Mouse (Mus musculus) lung, adult 2 months (tissue): ENCODE measurements around the gene Slc8a3. TPM values are rescaled to one million over a fixed set of nuclear protein-coding genes. Genes with fewer than 3 reads are reported as not detected.

Source experiments
- DNase-seq: peaks from one replicate; pipeline ENCODE4 v3.0.0; 2022
- H3K4me1 ChIP-seq: fragments of 200-500 bp; 2 replicates; pipeline ENCODE4 v1.6.1; 2011; ENCODE audit warnings: low read length; ENCODE audit not compliant: control insufficient read depth, insufficient read depth
- H3K4me3 ChIP-seq: fragments of 200-500 bp; replicated peaks from 2 replicates; pipeline ENCODE3; 2011; ENCODE audit warnings: low read depth, mild to moderate bottlenecking, control low read depth, low read length; ENCODE audit errors: extremely low read depth
- CTCF ChIP-seq: fragments of 200-500 bp; IDR thresholded peaks from 2 replicates; pipeline ENCODE4 v1.5.1; 2011; ENCODE audit warnings: mild to moderate bottlenecking, low read length, control low read depth; ENCODE audit not compliant: insufficient read depth
- POLR2A ChIP-seq: fragments of 200-500 bp; IDR thresholded peaks from 2 replicates; pipeline ENCODE4 v1.6.1; 2011; ENCODE audit warnings: low read depth, mild to moderate bottlenecking, control low read depth, low read length, borderline replicate concordance; ENCODE audit errors: extremely low read depth
- WGBS: fragments of 180-500 bp; shearing (Covaris S2); methylation state at CpG from one replicate; pipeline ENCODE4 v1.1.7; 2018; 5-methylcytosine and 5-hydroxymethylcytosine counted together
- polyA plus RNA-seq: library from polyadenylated mRNA; depleted of rRNA; stranded (reverse); fragments of >200 nt; gene quantifications from 2 replicates; pipeline ENCODE4 v1.2.3, GENCODE M21; 2012; rRNA removed

Gene Slc8a3
- polyA plus RNA-seq, 1 experiment, result 0.77 TPM

DNA sequence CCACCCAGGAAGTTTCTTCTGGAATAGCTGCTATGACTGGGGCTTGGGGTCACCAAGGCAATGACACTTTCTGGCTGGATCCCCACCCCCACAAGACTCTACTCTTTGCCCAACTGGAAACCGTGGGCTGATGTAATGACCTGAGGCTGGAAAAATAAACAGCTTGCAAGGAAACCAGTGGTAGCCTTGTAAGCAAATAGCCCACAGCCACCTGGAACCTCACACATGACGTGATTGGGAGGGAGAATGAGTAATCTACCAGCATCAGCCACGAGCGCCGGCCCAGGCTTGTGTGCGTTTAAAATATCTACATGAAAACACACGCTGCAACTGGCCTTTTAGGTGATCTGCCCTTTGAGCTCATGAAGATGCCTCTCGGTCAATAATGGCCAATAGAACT, 176.1 kb downstream of the Slc8a3 start:
- TF ChIP-seq CTCF, result no peak
- TF ChIP-seq POLR2A, result no peak
- WGBS, result 50% methylated on average over 8 of the region's 8 CpGs
- no peak for DNase-seq
- H3K4me1 ChIP-seq, result no peaks in the 10 kb centered on the region
- H3K4me3 ChIP-seq, result no peak overlapping the region

DNA sequence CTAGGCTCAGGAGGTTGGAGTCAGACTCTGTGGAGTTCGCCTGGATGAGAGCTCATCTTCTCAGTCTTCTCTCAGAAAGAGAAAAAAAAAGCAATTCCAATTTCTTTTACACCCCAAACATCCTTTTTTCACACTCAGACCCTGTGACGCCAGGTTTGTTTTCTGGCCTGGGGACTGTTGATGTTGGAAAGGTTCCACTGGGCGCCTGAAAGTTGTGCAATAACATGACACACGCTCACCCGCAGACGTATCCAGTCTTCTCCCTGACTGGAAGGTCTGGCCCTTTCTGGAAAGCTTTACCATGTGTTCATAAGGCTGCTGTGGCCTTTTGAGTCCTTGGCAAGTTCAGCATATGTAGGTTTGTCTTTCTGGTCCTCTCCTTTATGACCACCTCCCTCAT, 177.3 kb downstream of the Slc8a3 start:
- WGBS, result 60% methylated on average over 6 of the region's 6 CpGs
- H3K4me1 ChIP-seq, result no peaks in the 10 kb centered on the region
- no peak for DNase-seq
- TF ChIP-seq CTCF, result no peak
- TF ChIP-seq POLR2A, result no peak
- no peak overlapping the region for H3K4me3 ChIP-seq

DNA sequence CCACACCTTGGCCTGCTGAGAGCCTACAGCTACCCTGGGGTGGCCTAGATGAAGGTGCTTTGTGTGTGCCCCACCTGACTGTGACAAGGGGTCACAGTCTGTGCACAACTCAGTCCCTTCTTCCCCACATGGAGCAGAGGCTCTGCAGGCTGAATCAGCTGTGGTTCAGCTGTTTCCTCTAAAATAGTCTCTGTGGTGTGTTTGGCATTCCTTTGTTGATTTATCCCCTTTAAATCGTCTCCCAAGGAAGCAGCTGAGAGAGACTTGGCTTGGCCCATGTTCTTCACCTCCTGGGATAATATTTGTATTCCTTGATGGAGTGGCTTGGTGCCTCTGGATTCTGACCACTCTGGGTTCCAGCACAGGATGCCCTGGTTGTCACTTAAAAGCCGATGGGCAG, 180.9 kb downstream of the Slc8a3 start:
- 41% methylated on average over 2 of the region's 2 CpGs for WGBS
- no peak for TF ChIP-seq CTCF
- no peak for TF ChIP-seq POLR2A
- Histone ChIP-seq H3K4me3 (no peak overlapping the region), H3K4me1 (no peaks in the 10 kb centered on the region)
- DNase-seq, result no peak

DNA sequence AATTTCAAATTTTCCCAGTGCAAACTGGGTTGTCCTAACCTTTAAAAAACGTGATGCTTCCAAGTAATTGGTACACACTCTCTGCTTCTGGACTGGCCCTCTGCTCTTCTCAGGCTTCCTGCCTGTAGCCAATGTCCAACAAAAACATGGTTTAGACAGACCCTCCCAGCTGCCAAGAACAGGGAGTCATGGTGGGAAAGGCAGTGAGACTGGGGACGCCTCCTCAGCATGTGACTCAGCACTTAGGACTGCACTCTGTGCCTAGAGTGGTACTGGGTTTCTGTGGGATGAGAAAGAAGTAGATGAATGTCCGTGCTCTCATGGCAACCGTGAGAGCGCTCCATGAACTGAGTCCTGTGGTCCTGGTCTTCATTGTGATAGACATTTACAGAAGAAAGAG, 182.1 kb downstream of the Slc8a3 start:
- Histone ChIP-seq H3K4me3 (no peak overlapping the region), H3K4me1 (no peaks in the 10 kb centered on the region)
- DNase-seq, result no peak
- 66% methylated on average over 5 of the region's 5 CpGs for WGBS
- TF ChIP-seq POLR2A, result no peak
- TF ChIP-seq CTCF, result no peak

DNA sequence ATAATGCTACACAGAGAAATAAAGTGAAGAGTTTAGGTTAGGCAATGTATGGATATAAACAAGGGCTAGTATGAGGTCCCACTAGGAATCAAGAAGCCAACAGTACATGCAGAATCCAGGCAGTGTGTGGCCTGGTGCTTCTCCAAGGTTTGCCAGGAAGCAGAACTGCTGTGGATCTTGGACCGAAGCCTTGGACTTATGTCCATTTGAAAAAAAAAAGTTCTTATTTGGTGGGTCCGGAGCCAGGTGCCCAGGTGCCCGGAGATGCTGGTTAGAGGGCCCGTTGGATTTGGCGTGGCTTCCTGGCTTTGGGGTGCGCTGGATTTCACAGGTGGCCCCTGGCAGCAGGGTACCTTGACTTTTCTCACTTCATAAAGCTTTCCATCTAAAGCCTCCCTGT, 185.0 kb downstream of the Slc8a3 start:
- no peak for DNase-seq
- Histone ChIP-seq H3K4me1 (no peaks in the 10 kb centered on the region), H3K4me3 (no peak overlapping the region)
- TF ChIP-seq POLR2A, result no peak
- no peak for TF ChIP-seq CTCF
- WGBS, result 91% methylated on average over 6 of the region's 6 CpGs

Other genes starting within 250 kb of the Slc8a3 start
- gene Gm4787, start 46.3 kb upstream of the Slc8a3 start, polyA plus RNA-seq, result 0.22 and 0.28 TPM in 2 replicates
- 0.17 and 0.21 TPM in 2 replicates for gene Adam4, start 88.8 kb upstream of the Slc8a3 start, polyA plus RNA-seq
- 50.6 and 59.0 TPM in 2 replicates for gene Cox16, start 151.9 kb upstream of the Slc8a3 start, polyA plus RNA-seq
- gene Gm20498, start 199.7 kb upstream of the Slc8a3 start, polyA plus RNA-seq, result 13.1 and 14.7 TPM in 2 replicates
- 19.1 and 27.1 TPM in 2 replicates for gene Synj2bp, start 199.7 kb upstream of the Slc8a3 start, polyA plus RNA-seq
- gene Adam21, start 235.3 kb upstream of the Slc8a3 start, polyA plus RNA-seq, result not detected in 2 replicates